41 mouse cellular contexts compared by ENCODE assay signal in the genomic region with DNA sequence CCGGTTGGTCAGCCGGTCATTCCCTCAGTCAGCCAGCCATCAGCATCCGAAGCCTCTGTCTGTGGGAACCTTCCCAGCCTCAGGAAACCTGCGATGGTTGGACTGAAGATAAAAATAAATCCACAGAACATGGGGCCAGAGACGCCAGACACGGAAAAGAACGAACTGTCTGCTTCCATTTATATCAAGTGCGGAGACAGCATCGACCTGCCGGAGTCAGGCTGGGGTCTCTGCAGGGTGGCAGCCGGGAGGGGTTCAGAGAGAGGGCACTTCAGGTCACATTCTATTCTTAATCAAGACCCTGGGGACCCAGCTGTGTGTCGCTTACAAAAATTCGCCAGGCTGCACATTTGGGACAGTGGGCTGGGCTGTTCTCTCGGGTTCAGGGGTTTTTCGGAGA. TPM values are rescaled to one million over a fixed set of nuclear protein-coding genes. Genes with fewer than 3 reads are reported as not detected.
A peak's percentile ranks its signal among the peaks of the same experiment; 100 is the strongest.
DNase-seq lines count a peak whose midpoint lies in the region; ATAC-seq and TF ChIP-seq lines count a peak whose summit lies in the region.
"Had no signal": no experiment of that assay in that cellular context is flagged by ENCODE, and none has a peak within 500 bp of the region (broad histone marks: within the 10 kb centered on the region; RNA-seq: fewer than 3 reads in every experiment).

No protein-coding gene starts in this region.

- H3K9me3 ChIP-seq in heart, embryonic 11.5 days (replicated peaks; ENCODE audit: control insufficient read depth, low read length): no peaks in the 10 kb centered on the region
- no peaks in the 10 kb centered on the region for H3K9me3 ChIP-seq in heart, postnatal 0 days (replicated peaks; ENCODE audit: control insufficient read depth, low read length)
- H3K9me3 ChIP-seq in embryonic facial prominence, embryonic 10.5 days: no peaks in the 10 kb centered on the region
- H3K9me3 ChIP-seq in embryonic facial prominence, embryonic 13.5 days: no peaks in the 10 kb centered on the region
- H3K9me3 ChIP-seq: embryonic facial prominence, embryonic 15.5 days; forebrain, embryonic 12.5 days; hindbrain, embryonic 10.5 days; intestine, embryonic 15.5 days; limb, embryonic 10.5 days; limb, embryonic 15.5 days had no signal

- no peak for ATAC-seq in heart, embryonic 11.5 days (replicated peaks; ENCODE audit: insufficient number of reproducible peaks, low FRiP score, low TSS enrichment)
- no peak for ATAC-seq in heart, postnatal 0 days (ENCODE audit: insufficient read depth, low read depth)
- ATAC-seq in embryonic facial prominence, embryonic 13.5 days (ENCODE audit: insufficient number of reproducible peaks, insufficient read depth, low FRiP score, low TSS enrichment, low read depth): no peak
- no peak for ATAC-seq in megakaryocyte, adult 5-6 weeks (ENCODE audit: poor library complexity, severe bottlenecking)
- ATAC-seq: forebrain, postnatal 0 days; hindbrain, embryonic 16.5 days; intestine, embryonic 15.5 days; Patski had no signal

- no peak for TF ChIP-seq EP300 in heart, postnatal 0 days (IDR thresholded peaks at IDR 0.05; ENCODE audit: low read depth)

- H3K4me1 ChIP-seq in heart, embryonic 11.5 days (ENCODE audit: control insufficient read depth, insufficient read depth, low read length): peaks cover 11% of the 10 kb centered on the region
- peaks cover 5% of the 10 kb centered on the region; the same call in 1 of the 2 replicates for H3K4me1 ChIP-seq in heart, postnatal 0 days (ENCODE audit: control insufficient read depth, insufficient read depth)
- H3K4me1 ChIP-seq in embryonic facial prominence, embryonic 10.5 days: peaks cover 23% of the 10 kb centered on the region
- H3K4me1 ChIP-seq in embryonic facial prominence, embryonic 13.5 days: peaks cover 28% of the 10 kb centered on the region

- DNase-seq in heart, postnatal 4 days: no peak
- no peak for DNase-seq in heart, postnatal 0 days (ENCODE audit: low spot score)
- DNase-seq in heart, adult 8-10 months (ENCODE audit: low spot score): no peak
- peak; percentile 42 for DNase-seq in embryonic facial prominence, embryonic 10.5 days (ENCODE audit: low spot score)
- DNase-seq in left cerebral cortex, adult 11 months (ENCODE audit: low spot score): no peak
- DNase-seq: adrenal gland, postnatal 14 days; cerebellum, adult 11 months; cerebellum, adult 9-11 months; forebrain, postnatal 0 days; kidney, adult 2 months; kidney, postnatal 36 days; layer of hippocampus, postnatal 36 days; lung, adult 2 months; lung, postnatal 10 days; right cerebral cortex, adult 18-20 months; spleen, adult 18-20 months; thymus, postnatal 14 days had no signal

- H3K27ac ChIP-seq in heart, embryonic 11.5 days (ENCODE audit: low read depth, low read length): no peak overlapping the region
- no peak overlapping the region for H3K27ac ChIP-seq in heart, postnatal 0 days (ENCODE audit: low read depth)
- H3K27ac ChIP-seq in embryonic facial prominence, embryonic 10.5 days (replicated peaks): peak overlapping the region; percentile 65; the same call in 1 of the 2 replicates
- no peak overlapping the region for H3K27ac ChIP-seq in embryonic facial prominence, embryonic 13.5 days
- H3K27ac ChIP-seq: embryonic facial prominence, embryonic 15.5 days; forebrain, embryonic 12.5 days; hindbrain, embryonic 10.5 days; intestine, embryonic 15.5 days; limb, embryonic 10.5 days; limb, embryonic 15.5 days; liver, embryonic 14.5 days; macrophage had no signal

- TF ChIP-seq CTCF in heart, postnatal 0 days (IDR thresholded peaks at IDR 0.05; ENCODE audit: low read depth): no peak

- no peak overlapping the region for H3K4me3 ChIP-seq in heart, embryonic 11.5 days (ENCODE audit: low read depth, low read length)
- no peak overlapping the region for H3K4me3 ChIP-seq in heart, postnatal 0 days (ENCODE audit: low read depth, low read length)
- no peak overlapping the region for H3K4me3 ChIP-seq in embryonic facial prominence, embryonic 10.5 days
- no peak overlapping the region for H3K4me3 ChIP-seq in embryonic facial prominence, embryonic 13.5 days
- H3K4me3 ChIP-seq: embryonic facial prominence, embryonic 15.5 days; forebrain, embryonic 12.5 days; hindbrain, embryonic 10.5 days; intestine, embryonic 15.5 days; limb, embryonic 10.5 days; limb, embryonic 15.5 days had no signal

- H3K4me2 ChIP-seq in heart, embryonic 11.5 days: peak overlapping the region; percentile 16; the same call in 1 of the 2 replicates
- 0 out of 2 replicates have a peak overlapping the region, but pooled peaks have one; percentile 12 for H3K4me2 ChIP-seq in heart, postnatal 0 days (ENCODE audit: low read depth, low read length)
- H3K4me2 ChIP-seq in embryonic facial prominence, embryonic 13.5 days: 0 out of 2 replicates have a peak overlapping the region, but pooled peaks have one; percentile 3
- H3K4me2 ChIP-seq: embryonic facial prominence, embryonic 15.5 days; forebrain, embryonic 12.5 days; intestine, embryonic 15.5 days; limb, embryonic 15.5 days had no signal

- H3K27me3 ChIP-seq in heart, embryonic 11.5 days (ENCODE audit: control insufficient read depth, insufficient read depth, low read length): no peaks in the 10 kb centered on the region
- H3K27me3 ChIP-seq in heart, postnatal 0 days (ENCODE audit: control insufficient read depth, insufficient read depth, low read length): no peaks in the 10 kb centered on the region
- peaks cover 11% of the 10 kb centered on the region for H3K27me3 ChIP-seq in embryonic facial prominence, embryonic 10.5 days (replicated peaks; ENCODE audit: low read depth, poor library complexity, severe bottlenecking)
- no peaks in the 10 kb centered on the region for H3K27me3 ChIP-seq in embryonic facial prominence, embryonic 13.5 days
- H3K27me3 ChIP-seq: embryonic facial prominence, embryonic 15.5 days; forebrain, embryonic 12.5 days; intestine, embryonic 15.5 days had no signal

- H3K9ac ChIP-seq in heart, embryonic 11.5 days (ENCODE audit: low read depth, low read length): no peak overlapping the region
- H3K9ac ChIP-seq in heart, postnatal 0 days (replicated peaks; ENCODE audit: low read depth, low read length): no peak overlapping the region
- H3K9ac ChIP-seq in embryonic facial prominence, embryonic 13.5 days: no peak overlapping the region
- H3K9ac ChIP-seq: embryonic facial prominence, embryonic 15.5 days; forebrain, embryonic 12.5 days; forebrain, postnatal 0 days; intestine, embryonic 15.5 days; limb, embryonic 15.5 days; liver, embryonic 14.5 days had no signal

- 35% methylated on average over 15 of the region's 15 CpGs for WGBS in heart, embryonic 11.5 days (ENCODE audit: insufficient replicate concordance)
- WGBS in heart, postnatal 0 days: 30% methylated on average over 15 of the region's 15 CpGs
- WGBS in embryonic facial prominence, embryonic 10.5 days: 46% methylated on average over 15 of the region's 15 CpGs
- 31% methylated on average over 15 of the region's 15 CpGs for WGBS in embryonic facial prominence, embryonic 13.5 days

- H3K36me3 ChIP-seq in heart, embryonic 11.5 days (ENCODE audit: control insufficient read depth, insufficient read depth, low read length): no peaks in the 10 kb centered on the region
- no peaks in the 10 kb centered on the region for H3K36me3 ChIP-seq in heart, postnatal 0 days (replicated peaks; ENCODE audit: control insufficient read depth, insufficient read depth, low read length)
- no peaks in the 10 kb centered on the region for H3K36me3 ChIP-seq in embryonic facial prominence, embryonic 10.5 days (replicated peaks)
- no peaks in the 10 kb centered on the region for H3K36me3 ChIP-seq in embryonic facial prominence, embryonic 13.5 days
- H3K36me3 ChIP-seq: embryonic facial prominence, embryonic 15.5 days; forebrain, embryonic 12.5 days; hindbrain, embryonic 10.5 days; intestine, embryonic 15.5 days; limb, embryonic 10.5 days; limb, embryonic 15.5 days had no signal

RNA-seq across cellular contexts. Expression of gene 1700021F07Rik, which starts 17.4 kb away (rescaled TPM):
- not detected in 2 replicates for polyA plus RNA-seq in heart, embryonic 11.5 days (2014; fragmentation: Nextera tagmentation; extraction: Ambion mirVana)
- not detected for total RNA-seq in heart, postnatal 4 days (2021)
- total RNA-seq in heart, postnatal 0 days (2014; rRNA removed; ENCODE audit: low replicate concordance): not detected in 2 replicates
- not detected in 2 replicates for polyA plus RNA-seq in heart, postnatal 0 days (2015; fragmentation: Nextera tagmentation; extraction: Ambion mirVana)
- not detected for total RNA-seq in heart, adult 8-10 months (2022)
- not detected in 2 replicates for polyA plus RNA-seq in embryonic facial prominence, embryonic 10.5 days (2016; fragmentation: Nextera tagmentation; extraction: Ambion mirVana)
- not detected in 2 replicates for polyA plus RNA-seq in embryonic facial prominence, embryonic 13.5 days (2015; fragmentation: Nextera tagmentation; extraction: Ambion mirVana)
- total RNA-seq in megakaryocyte, adult 5-6 weeks (2015): 0.40 TPM in 1 of 2 replicates, not detected in the other
- not detected in 2 replicates for total RNA-seq in megakaryocyte, adult 5-6 weeks (2017)
- total RNA-seq: adrenal gland, postnatal 14 days; common myeloid progenitor, adult 5-6 weeks; forebrain, postnatal 0 days; gastrocnemius, adult 8-10 months; gastrocnemius, postnatal 4 days; layer of hippocampus, adult 8-10 months; layer of hippocampus, postnatal 36 days; left cerebral cortex, postnatal 10 days; MEL had no signal
- polyA plus RNA-seq: embryonic facial prominence, embryonic 15.5 days; forebrain, embryonic 12.5 days; forebrain, postnatal 0 days; heart, embryonic 16.5 days; hindbrain, embryonic 10.5 days; hindbrain, embryonic 16.5 days; intestine, embryonic 15.5 days; kidney, adult 2 months; kidney, embryonic 16.5 days; limb, embryonic 10.5 days; limb, embryonic 15.5 days; liver, embryonic 14.5 days; lung, adult 2 months; macrophage; neural tube, embryonic 14.5 days; Patski; stomach, embryonic 16.5 days; urinary bladder, adult 2 months had no signal

RNA-seq across cellular contexts. Expression of gene Ankrd60, which starts 38.4 kb away (rescaled TPM):
- polyA plus RNA-seq in heart, embryonic 11.5 days (2014; fragmentation: Nextera tagmentation; extraction: Ambion mirVana): not detected in 2 replicates
- not detected for total RNA-seq in heart, postnatal 4 days (2021)
- total RNA-seq in heart, postnatal 0 days (2014; rRNA removed; ENCODE audit: low replicate concordance): not detected in 2 replicates
- polyA plus RNA-seq in heart, postnatal 0 days (2015; fragmentation: Nextera tagmentation; extraction: Ambion mirVana): not detected in 2 replicates
- total RNA-seq in heart, adult 8-10 months (2022): not detected
- polyA plus RNA-seq in embryonic facial prominence, embryonic 10.5 days (2016; fragmentation: Nextera tagmentation; extraction: Ambion mirVana): not detected in 2 replicates
- polyA plus RNA-seq in embryonic facial prominence, embryonic 13.5 days (2015; fragmentation: Nextera tagmentation; extraction: Ambion mirVana): not detected in 2 replicates
- not detected in 2 replicates for total RNA-seq in megakaryocyte, adult 5-6 weeks (2015)
- total RNA-seq in megakaryocyte, adult 5-6 weeks (2017): not detected in 2 replicates
- total RNA-seq: adrenal gland, postnatal 14 days; common myeloid progenitor, adult 5-6 weeks; forebrain, postnatal 0 days; gastrocnemius, adult 8-10 months; gastrocnemius, postnatal 4 days; layer of hippocampus, adult 8-10 months; layer of hippocampus, postnatal 36 days; left cerebral cortex, postnatal 10 days; MEL had no signal
- polyA plus RNA-seq: embryonic facial prominence, embryonic 15.5 days; forebrain, embryonic 12.5 days; forebrain, postnatal 0 days; heart, embryonic 16.5 days; hindbrain, embryonic 10.5 days; hindbrain, embryonic 16.5 days; intestine, embryonic 15.5 days; kidney, embryonic 16.5 days; limb, embryonic 10.5 days; limb, embryonic 15.5 days; liver, embryonic 14.5 days; lung, adult 2 months; macrophage; neural tube, embryonic 14.5 days; Patski; stomach, embryonic 16.5 days; urinary bladder, adult 2 months had no signal
